Mouse (Mus musculus) cerebellum, postnatal 25 days (tissue): ENCODE measurements around the gene Notch2.
A peak's percentile ranks its signal among the peaks of the same experiment; 100 is the strongest.

Source experiments
- DNase-seq, 2 experiments: peaks; one replicate each; pipeline ENCODE4 v3.0.0; 2021; ENCODE audit warnings: mixed read lengths in 2 of 2

The Notch2 gene

DNA sequence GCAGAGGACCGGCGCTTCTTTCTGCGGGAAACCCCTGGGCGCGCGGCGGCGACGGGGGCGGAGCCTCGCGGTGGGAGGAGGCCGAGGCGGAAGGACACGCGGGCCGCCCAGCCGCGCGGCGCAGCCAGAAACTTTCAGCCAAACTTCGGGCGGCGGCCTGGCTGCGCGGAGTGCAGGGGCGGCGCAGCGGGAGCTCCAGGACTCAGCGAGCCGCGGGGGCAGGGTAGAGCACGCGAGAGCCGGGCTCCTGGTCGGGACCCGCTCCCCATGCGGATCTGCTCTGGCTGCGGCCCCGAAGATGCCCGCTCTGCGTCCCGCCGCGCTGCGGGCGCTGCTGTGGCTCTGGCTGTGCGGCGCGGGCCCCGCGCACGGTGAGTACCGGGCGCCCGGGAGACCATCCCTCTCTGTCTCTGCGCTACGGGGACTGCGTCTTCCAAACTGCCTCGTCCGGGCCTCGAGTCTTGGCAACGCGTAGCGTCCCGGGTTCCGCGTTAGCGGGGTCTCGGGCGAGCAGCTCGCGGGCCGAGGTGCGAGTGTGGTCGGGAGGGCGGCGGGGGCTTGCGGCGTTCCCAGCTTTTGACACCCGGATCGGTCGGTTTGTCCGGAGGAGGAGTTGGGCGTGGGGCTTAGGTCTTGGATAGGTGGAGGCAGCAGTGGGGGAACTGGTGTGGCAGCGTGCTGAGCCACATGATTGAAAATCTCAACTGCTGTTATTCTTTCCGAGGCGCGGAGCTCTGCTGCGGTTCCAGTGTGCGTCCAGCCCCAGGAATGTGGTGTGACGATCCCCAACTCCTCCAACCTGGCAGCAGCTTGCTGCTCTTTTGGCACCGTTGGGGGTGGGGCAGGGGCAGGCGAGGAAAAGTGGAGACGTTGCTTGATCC, at the start of gene Notch2:
Notch2 (plus strand) TSS at position 127 of the 881 bp plus-strand sequence.
- DNase-seq = peak; percentile 93 to 95

DNA sequence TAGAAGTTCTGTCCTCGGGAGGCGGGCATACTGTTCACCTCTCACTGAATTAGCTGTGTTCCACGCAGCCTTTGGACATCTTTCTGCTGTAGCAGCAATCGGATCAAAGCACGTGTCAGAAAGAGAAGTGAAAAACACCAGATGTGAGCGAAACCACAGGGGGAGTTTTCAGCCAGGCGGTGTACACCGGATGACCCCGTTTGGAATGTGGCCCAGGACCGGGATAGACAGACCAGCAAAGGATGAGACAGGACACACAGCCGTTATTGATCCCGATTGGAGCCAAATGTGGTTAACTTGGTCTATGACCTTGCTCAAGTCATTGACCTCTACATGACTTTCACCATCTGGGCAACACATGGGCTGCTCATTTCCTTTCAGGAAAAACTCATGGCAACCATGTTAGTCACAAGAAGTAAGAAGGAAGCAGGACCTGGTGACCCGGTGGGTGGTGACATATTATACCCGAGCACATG, 48.4 kb upstream of the Notch2 start:
- no peak for DNase-seq

DNA sequence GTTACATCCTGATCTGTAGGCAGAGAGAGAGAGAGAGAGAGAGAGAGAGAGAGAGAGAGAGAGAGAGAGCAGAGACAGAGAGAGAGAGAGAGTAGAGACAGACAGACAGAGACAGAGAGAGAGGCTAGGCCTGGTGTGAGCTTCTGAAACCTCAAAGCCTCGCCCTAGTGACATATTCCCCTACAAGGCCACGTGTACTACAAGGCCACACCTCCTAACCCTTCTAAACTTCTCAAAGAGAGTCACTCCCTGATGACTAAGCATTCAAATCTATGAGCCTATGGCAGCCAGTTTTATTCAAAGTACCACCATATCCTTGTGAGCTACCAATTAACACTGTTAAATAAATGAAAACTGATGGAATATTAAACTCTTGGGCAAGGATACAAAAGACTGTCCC, 45.7 kb upstream of the Notch2 start:
- DNase-seq = no peak

DNA sequence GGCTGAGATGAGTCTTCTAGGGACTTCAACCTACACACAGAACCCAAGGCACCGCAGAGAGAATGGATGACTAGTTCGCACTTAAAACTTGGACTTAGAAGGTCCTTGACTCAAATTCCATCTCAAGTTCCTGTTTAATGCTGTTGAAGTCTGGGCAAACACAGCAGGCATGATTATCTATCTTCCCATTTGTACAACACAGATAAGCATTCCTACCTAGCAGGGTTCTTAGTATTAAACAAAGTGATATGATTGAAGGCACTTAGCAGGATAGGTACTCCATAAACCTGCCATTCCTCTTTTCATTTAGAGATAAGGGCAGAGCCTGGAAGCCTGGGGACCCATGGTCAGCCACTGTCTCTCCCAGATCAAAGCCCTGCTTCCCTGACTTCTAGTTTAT, 45.1 kb upstream of the Notch2 start:
- no peak for DNase-seq

DNA sequence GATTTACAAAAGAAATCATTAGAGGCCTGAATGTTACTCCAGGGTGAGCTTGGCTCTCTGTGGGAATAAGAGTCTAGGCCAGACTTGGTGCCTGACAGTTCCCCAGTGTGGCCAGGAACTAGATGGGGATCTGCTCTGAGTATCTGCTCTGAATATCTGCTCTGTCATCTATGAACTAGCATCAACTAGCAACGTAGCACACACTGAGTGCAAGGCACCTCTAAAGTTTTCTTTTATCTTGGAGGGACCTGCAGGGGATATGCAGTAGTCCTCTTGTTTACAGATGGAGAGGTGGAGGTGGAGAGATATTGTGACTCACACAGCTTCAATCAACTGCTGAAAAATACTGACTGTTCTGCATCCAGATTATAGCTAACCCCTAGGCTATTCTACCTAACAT, 44.3 kb upstream of the Notch2 start:
- no peak for DNase-seq

DNA sequence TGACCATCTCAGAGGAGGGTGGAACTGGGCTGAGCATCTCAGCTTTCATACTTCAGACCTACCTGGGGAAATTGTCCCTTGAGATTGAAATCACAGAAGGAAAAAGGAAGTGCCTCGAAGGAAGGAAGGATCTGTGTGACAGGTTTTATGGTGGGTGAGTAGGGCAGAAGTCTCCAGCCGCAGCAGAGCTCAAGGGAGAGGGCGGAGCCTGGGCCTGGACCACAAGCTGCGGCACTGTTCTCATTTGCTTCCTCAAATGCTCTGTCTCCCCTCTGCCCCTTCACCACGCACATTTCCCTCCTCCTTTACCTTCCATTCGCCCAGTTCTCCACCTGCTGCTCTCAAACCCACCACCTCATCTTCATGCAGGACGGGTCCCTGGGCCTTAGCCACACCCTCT, 42.2 kb upstream of the Notch2 start:
- no peak for DNase-seq

DNA sequence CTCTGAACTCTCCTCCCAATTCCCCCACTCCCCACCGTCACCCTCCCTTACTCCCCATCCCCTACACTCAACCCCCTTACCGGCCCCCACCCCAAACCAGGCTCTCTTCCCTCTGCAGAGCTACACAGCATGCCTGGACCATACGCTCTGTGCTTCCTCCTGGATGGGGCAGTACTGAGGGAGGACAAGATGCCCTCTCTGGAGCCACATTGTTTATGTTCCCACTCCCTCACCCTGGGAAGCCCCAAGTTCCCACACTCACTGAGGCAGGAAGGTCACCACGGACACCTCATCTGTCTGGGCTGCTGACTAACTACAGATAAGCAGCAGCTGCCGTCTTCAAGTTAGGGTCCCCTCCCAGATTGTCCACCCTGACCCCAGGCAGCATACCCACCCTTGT, 41.1 kb upstream of the Notch2 start:
- no peak for DNase-seq

DNA sequence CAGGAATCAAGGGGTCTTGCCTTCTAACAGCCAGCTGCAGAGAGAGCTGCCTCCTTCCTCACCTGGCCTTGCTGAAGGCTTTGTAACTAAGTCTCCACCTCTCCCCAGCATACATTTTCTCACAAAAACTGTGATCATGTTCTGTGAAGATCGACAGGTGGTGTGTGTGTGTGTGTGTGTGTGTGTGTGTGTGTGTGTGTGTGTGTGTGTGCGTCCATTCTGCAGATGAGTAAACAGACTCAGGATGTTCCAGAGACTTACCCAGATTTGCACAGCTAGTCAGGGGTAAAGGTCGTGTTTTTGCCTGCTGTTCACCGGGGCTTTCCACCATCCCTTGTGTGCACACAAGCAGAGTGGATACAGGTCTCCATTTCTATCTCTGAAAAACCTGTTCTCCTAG, 40.6 kb upstream of the Notch2 start:
- DNase-seq = no peak

DNA sequence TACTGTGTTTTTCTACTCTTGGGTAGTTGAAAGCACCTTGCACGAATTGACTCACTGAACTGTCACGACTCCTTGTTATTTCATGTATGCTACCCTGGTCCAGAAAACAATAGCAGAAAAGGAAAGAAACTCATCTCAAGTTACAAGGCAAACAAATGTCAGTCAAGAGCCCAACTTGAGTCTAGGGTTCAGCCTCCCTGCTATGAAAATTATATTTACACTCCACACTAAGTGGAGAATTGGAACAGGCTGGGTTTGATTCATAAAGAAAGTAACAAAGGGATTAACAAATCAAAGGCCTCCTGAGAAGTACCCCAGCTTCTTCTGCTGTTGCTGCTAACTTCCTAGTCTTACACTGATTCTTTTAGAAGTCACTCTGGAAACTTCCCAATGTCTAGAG, 40.0 kb upstream of the Notch2 start:
- DNase-seq = no peak

DNA sequence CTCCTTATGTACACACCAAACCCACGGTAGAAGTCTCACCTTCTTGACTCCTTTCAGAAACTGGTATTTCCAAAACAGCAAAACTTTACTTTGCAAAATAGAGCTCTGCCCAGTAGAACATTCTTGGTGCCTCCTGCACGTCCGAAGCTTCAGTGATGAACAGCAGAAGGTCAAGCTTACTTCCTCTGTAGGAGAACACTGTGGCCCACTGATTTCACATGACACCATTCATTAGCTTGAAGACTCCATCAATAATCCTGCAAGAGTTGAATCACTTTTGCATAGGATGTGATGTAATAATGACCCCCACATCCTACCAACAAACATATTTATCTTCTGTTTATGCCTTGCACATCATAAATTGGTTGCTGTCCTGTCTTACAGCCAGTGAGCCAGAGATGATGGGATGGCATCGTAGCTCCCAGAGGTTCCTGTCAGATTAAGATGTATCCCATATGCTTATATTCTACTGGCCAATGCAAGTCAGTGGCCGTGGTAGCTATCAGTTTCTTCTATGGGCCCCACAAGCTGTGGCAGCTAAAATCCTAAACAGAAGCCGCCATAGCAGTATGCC, 39.0 kb upstream of the Notch2 start:
- DNase-seq = no peak

DNA sequence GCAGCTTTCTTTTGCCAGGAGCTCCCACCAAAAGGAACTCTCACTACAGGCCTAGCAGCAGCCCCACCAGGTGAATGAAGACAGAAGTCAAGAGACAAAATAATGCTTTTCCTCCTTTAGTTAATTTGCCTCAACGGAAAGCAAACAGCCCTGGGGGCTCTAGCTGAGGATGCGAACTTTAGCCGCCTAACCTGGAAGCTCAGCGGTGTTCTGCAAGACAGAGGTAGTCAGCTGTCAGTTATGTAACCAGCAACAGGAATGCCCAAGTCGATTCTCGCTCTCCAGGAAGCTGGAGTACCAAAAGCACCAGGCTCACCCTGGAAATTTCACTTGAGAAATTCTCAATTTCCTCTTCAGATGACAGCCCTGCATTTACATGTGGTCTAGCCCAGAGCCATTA, 36.6 kb upstream of the Notch2 start:
- no peak for DNase-seq

DNA sequence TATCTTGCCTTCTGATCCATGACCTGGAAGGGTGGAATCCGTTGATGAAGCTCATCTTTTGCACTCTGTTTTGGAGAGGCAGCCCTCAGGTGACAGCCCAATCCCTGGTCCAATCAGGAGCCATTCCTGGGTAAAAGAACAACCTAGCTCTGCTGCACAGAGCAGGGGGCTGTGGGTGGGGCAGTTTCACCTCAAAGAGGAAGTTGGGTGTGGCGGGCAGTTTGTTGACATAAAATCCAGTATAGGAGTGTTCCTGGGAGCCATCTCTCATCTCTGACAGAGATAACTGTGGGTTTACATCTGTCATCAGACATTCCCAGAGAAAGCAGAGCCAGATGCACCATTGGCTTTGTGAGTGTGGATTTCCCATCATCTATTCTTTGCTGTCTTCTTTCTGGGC, 34.6 kb upstream of the Notch2 start:
- no peak for DNase-seq

DNA sequence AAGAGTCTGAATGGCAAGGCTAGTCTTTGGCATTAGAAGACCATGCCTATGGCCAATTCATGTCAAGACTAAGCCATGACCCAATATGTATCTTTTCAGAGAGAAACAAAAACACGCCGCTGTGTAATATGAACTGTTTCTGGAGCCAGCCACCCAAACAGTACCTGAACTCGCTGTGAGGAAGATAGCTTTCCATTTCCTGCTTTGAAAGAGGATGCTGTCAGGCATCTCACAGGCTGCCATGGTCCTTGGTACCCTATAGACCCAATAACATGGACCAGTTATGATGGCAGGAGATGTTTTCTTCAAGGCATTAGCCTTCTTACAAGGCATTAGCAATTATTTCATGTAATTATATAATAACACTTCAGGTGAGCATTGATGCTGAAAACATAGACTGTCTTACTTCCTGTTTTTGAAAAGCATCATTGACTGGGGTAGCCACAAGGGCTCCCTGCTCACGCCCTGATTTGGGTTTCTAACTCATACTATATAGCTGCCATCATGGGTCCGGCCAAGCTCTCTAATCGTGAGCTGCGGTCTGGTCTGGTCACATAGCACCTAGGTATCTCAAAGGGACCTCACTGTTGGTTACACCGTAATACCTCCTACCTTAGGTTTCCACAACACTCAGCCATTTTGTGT, 32.5 kb upstream of the Notch2 start:
- DNase-seq = no peak

DNA sequence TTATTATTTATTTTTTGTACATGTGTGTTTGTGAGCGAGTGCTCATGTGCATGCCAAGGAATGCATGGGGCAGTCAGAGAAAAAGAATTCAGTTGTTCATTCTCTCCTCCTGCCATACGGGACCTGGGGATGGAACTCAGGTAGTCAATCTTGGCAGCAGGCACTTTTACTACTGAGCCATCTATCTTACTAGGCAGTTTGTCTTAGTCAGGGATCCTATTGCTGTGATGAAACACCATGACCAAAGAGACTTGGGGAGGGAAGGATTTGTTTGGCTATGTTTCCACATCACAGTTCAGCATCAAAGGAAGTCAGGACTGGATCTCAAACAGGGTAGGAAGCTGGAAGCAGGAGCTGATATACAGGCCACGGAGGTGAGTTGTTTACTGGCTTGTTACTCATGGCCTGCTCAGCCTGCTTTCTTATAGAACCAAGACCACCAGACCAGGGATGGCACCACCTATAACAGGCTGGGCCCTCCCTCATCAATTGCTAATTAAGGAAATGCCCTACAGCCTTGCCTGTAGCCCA, 31.9 kb upstream of the Notch2 start:
- no peak for DNase-seq

DNA sequence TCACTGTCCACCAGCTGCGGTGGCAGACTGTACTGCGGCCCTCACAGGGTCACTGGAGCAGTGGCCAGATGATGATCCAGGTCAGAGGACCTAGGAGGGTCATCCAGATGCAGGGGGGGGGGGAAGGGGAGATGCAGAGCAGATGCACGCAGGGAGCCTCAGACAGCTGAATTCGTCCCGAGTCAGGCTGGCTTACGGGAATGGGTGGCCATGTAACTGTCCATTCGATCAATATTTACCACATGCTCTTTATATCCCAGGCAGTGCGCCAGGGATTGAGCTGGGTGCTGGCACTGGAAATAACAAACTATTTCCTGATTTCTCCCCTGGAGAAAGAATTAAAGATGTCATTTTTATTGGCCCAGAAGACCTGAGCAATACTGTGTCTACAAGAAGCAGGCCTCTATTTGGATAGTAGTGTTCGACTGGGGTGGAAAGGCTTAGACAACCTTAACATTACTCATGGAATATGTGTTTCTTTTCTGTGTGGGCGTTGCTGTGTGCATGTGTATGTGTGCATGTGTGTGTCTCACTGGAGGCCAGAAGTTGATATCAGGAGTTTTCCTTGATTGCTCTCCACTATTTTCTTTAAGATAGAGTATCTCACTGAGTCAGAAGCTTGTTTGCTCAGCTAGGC, 28.3 kb upstream of the Notch2 start:
- DNase-seq = no peak

DNA sequence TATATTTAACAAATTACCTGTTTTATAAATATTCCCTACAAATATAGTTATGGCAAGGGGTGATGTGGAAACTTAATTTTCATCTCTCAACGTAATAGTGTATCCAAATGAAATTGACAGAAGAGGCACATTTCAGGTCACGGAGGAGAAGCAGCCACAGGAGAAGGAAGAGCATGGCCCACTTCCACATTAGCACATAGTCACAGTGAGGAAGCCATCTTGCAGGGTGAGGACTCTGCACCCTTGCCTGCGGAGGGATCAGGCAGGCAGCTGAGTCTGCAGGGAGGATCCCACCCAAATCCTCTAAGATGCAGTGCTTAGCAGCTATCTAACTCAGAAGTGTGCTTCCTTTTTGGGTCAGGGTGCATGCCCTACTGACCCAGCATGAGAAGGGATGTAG, 27.6 kb upstream of the Notch2 start:
- no peak for DNase-seq

DNA sequence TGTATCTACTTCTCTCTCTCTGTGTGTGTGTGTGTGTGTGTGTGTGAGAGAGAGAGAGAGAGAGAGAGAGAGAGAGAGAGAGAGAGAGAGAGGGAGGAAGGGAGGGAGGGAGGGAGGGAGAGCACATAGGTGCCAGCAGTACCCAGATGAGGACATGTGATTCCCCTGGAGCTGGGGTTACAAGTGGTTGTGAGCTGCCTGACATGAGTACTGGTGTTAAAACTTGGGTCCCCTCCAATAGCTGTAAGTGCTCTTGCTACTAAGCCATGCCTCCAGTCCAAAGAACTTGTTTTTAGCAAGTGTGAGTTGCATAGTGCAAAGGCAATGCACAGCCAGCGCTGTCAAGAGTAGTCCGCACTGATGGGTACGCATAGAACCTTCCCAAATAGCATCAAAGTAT, 26.2 kb upstream of the Notch2 start:
- no peak for DNase-seq

DNA sequence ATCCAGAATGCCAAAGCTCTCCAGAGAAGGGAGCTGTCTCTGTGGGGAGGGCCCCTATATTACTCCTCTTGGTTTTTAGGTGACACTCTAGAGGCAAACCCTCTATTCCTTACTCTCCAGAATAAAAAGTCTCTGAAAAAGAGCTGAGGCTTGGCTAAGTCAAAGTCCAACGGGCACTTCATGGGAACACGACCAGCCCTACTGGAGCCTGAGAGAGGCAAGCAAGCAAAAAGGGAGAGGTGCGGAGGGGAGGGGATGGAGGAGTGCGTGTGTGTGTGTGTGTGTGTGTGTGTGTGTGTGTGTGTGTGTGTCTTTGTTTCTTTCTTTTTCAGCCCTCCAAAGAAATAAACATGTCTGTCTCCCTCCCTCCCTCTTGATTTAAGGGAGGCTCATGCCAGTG, 24.6 kb upstream of the Notch2 start:
- no peak for DNase-seq

DNA sequence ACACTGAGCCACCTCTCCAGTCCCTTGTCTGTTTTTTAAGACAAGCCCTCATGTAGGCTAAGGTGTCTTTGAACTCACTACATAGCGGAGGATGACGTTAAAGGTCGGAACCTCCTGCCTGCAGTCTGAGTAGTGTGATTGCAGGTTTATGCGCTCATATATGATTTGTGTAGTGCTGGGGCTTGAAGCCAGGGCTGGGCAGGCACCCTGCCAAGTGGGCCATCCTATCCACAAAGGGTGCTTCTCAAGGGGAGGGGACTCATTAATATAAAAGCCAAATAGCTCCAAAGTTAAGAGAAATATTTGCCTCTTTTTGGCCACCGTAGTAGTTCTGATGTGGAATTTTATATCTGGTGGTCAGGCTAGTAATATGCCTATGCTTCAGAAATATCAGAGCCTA, 22.8 kb upstream of the Notch2 start:
- peak in 1 of 2 experiments; percentile 10 for DNase-seq

DNA sequence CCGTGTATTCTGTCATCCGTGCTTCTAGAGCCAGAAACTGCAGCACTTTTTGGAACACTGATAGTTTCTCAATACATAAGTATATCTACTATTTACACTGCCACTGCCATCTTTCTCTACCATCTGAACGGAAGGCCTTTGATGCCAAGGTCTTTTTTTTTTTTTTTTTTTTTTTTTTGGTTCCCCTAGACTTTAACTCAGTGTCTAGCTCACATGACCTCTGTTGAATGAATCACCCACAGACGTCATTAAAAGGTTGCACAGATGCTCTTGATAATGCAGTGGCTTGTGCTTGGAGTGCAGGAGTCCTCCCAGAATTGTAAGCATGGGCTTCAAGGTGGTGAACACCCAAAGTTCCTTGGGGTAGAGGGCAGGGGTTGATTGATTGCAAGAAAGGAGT, 21.0 kb upstream of the Notch2 start:
- no peak for DNase-seq

DNA sequence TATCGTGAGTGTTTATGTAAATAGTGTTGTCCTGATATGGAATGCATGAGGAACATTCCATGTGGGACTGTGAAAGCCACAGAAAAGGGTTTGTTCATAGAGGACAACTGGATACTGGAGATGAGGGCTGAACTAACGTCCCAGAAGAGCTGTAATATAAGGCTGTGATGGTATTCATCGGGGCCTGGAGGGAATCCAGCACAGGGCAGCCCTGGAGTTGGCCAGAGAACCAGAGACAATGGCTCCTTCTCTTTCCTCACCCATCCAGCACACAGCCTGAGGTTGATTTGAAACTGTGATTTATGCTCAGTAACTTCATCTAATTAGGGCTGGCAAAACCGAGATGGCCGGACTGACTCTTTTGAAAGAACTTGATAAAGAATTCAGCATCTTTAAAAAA, 20.1 kb upstream of the Notch2 start:
- DNase-seq = no peak

DNA sequence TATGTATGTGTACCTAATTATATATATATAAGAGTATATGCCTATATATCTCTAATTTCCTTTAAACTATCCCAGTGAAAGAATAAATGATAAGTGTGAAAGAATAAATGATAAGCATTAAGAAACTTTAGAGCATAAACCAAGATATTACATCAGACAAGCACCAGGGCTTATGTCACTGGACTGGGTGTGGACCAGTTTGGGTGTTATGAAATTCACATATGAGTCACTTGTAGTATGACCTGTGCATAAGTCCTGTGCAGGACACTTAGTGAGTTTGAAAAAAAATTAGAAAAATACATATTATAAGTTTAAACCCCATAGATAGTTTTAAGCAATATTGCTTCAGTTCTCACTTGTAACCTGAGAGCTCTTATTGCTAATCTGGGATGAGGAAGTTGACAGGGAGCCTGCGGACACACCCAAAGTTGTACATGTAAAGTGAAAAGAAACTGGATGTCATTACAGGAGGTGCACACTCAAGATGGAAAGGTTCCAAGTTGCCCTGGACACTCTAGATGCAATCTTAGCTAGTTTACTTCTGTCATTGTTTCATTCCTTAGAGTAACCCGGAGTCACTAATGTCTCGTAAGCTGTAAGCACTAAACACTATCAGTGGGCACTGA, 19.3 kb upstream of the Notch2 start:
- DNase-seq = no peak

DNA sequence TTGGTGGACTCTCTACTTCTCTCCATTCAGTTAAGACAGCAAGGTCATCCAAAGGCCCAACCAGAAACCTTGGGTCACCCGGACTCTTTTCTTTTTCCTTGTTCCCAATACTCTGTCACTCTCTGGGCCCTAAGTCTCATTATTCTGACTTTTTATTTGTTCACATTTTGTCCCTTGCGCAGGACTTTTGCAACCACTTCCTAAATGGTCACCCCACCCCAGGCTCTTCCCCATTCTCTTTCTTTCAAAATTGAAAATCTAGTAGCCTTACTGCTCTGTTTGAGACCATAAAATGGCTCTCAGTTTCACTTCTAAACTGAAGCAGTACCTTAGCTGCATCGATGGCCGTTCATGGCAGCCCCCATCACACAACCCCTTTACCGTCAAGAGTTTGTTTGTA, 18.5 kb upstream of the Notch2 start:
- no peak for DNase-seq
